Mouse (Mus musculus) spleen, adult 12 weeks (tissue): ENCODE measurements around the gene Mrtfa.
"Not testable (repeated sequence)": the region's sequence is repeated elsewhere in the genome, so short reads cannot be mapped to it uniquely, and the experiment has no call there.

Source experiments
- DNase-seq: peaks from one replicate; pipeline ENCODE4 v3.0.0; 2022; ENCODE audit warnings: low spot score

The Mrtfa gene

DNA sequence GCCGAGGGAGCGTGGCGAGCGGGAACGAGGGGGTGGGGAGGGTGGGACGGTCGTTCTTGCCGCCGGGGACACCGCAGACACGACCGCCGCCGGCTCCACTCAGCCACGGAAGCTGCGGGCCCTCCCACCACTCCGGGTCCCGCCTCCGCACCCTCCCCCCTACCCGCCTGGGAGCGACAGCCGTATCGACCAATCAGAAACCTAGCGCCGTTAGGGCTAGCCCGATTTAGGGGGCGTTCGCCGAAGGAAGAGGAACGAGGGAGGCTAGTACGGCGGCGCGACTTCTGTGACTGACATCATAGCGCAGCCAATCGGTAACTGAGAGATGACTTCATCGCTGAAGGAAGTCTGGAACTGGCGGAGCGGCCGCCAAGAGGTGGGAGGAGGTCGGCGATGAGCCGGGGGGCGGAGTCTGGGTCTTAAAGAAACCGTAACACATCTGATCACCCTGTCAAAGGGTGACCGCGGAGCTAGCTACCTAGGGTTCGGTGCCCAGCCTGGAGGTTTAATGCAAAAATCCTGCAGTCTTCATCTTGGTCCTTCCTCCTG is at the start of gene Mrtfa:
TSS of gene Mrtfa (minus strand) at position 128 of the 549 bp plus-strand sequence.
- peak; percentile 91 for DNase-seq

DNA sequence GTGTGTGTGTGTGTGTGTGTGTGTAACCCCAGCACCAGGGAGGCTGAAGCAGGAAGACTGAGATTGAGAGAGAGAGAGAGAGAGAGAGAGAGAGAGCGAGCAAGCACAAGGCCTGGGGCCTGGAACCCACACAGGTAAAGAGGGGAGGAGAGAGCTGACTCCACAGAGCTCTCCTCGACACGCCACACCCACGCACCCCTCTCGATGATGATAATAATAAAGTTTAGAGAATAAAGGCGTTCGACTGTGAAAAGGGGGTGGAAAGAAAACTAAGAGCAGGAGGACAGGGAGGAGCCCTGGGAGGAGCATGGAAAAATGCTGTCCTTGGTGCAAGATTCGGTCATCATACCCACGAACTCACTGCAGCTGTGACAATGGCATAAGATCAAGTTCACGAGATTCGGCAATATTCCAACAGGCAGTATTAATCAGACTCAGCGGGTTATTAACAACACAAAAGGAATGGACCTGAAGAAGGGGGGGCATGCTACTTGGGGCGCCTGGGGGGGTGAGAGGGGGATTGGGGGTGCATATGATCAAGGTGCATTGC is 49.3 kb upstream of the Mrtfa start:
- DNase-seq: no peak

GRCm38 (mm10) chr15:81239261-81239660 is 48.7 kb upstream of the Mrtfa start:
- no peak for DNase-seq

DNA sequence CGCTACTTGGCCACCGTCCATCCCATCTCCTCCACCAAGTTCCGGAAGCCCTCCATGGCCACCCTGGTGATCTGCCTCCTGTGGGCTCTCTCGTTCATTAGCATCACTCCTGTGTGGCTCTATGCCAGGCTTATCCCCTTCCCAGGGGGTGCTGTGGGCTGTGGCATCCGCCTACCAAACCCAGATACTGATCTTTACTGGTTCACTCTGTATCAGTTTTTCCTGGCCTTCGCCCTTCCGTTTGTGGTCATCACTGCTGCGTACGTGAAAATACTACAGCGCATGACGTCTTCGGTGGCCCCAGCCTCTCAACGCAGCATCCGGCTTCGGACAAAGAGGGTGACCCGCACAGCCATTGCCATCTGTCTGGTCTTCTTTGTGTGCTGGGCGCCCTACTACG is 46.9 kb upstream of the Mrtfa start:
- DNase-seq: no peak

DNA sequence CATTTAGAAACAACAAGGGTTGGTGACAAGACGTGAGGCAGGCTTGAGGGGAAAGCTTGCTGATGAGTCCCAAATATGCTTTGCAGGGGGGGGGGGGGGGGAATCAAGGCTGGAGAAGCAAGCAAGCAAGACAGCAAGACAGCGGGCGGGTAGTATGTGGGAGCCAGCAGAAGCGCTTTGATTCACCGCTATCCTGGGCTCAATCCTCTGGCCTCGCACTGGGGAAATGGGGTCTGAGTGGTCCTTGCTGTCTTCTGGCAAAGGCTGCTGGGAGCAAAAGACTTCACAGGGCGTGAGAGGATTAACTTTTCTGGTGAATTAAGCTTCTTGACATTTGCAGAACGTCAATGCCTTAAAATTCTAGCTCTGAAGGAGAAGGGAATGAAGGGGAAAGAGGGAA is 45.5 kb upstream of the Mrtfa start:
- no peak for DNase-seq

DNA sequence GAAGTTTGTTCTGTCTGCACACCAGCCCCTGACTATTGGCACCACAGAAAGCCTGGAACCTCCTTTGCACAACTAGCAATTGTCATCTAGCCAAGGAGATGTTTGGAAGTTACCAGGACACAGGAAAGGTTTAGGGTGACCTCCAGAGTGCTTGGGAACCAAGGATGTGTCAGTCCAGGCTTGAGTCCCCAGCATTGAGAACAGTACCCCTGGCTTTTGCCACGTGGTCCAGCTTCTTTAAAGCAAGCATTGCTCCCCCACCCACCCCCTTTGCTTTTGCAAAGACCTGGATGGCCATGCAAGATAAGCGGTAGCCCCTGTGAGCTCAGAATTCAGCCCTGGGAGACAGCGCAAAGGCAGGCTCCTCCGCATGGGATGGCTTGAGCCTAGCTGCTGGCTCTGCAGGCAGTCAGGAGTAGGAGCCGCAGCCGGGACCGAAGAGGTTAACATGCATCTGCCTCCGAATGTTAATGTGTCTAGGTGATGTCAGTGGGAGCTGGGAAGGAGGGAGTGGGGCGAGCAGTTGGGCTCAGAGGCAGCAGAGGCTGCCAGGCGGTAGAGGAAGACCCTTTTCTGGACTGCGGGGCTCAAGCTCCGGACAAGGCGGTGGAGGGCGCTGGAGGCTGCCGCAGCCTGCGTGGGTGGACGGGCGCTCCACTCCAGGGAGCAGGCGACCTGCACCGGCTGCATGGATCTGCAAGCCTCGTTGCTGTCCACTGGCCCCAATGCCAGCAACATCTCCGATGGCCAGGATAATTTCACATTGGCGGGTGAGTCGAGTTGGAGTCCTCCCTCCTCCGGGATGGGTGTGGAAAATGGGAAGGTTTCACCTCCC is 44.7 kb upstream of the Mrtfa start, which contains the start of gene Mchr1:
TSS of gene Mchr1 (plus strand) at position 414 of the 835 bp plus-strand sequence.
- DNase-seq: no peak

DNA sequence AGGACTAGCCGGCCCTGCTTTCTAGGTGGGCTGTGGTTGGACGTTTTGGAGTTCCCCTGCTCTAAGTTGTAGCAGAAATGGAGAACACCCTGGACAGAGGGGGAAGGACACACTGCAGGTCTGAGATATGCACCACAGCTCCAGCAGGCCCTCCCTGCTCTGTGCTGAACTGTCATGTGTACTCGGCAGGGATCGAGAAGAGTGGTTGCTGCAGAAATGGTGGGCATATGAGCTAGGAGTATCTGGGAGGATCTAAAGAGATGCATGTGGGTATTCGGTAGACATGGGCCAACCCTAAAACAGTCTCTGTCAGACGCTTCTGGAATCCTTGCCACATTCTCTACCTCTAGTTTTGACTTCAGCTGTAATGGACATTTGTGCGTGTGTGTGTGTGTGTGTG is 40.8 kb upstream of the Mrtfa start:
- DNase-seq: no peak

- no peak for DNase-seq
Measured at GRCm38 (mm10) chr15:81229791-81230190, 39.2 kb upstream of the Mrtfa start.

GRCm38 (mm10) chr15:81228258-81228657 is 37.7 kb upstream of the Mrtfa start:
- no peak for DNase-seq

- no peak for DNase-seq
Measured at GRCm38 (mm10) chr15:81227275-81227674, 36.7 kb upstream of the Mrtfa start.

DNA sequence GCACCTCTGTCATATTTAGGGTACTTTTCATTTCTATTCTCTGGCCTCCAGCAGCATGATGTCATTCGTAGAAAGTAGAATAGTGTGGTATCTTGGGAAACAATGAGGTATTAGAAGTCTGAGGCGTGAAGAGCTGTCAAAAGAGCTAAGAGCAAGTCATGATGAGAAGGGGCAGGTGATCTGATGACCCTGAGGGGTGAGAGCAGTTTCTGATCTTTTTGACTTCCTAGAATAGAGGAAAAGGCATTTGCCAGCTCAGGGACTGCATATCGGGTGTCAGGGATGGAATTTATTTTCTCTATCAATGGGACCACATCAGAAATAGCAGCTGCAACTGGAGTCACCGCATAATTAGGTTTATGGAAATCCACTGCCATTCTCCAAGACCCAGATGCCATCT is 36.2 kb upstream of the Mrtfa start:
- DNase-seq: no peak

- DNase-seq: no peak
Measured at GRCm38 (mm10) chr15:81225732-81226131, 35.2 kb upstream of the Mrtfa start.

GRCm38 (mm10) chr15:81225016-81225415 is 34.5 kb upstream of the Mrtfa start:
- no peak for DNase-seq

DNA sequence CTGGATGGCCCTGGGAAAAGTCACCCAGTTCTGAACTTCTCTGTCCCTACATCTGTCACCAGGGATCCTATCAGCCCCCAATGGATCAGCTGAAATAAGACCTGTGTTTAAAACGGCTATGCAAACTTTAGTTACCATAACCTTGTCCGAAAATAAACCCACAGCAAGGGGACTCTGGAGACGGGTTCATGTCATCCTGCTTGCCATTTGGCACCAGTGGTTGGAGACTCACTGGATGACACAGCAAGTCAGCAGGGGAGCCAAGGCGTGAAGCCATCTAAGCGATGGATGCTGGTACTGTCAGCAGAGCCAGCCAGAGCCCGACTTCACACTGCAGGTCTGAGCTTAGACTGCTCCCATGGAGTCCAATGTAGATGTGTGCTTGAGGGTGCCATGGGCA is 30.9 kb upstream of the Mrtfa start:
- no peak for DNase-seq

DNA sequence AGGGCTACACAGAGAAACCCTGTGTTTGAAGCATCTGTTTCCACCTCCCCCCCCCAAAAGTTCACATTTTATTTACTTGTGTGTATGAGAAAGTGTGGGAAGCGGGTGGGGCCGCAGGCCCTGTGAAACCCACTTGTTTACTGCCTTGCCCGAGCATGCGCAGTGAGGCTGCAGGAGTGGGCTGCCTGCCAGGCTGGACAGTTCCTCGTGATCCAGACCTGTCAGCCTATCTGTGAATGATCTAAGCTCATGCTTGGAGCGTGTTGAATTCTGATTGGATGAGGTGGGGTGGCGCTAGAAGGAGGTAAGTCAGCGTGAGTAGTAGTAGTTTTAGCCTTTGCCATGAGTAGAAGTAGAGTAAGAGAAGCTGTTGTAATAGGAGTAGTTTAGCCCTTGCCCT is 29.5 kb upstream of the Mrtfa start:
- not testable (repeated sequence) for DNase-seq

DNA sequence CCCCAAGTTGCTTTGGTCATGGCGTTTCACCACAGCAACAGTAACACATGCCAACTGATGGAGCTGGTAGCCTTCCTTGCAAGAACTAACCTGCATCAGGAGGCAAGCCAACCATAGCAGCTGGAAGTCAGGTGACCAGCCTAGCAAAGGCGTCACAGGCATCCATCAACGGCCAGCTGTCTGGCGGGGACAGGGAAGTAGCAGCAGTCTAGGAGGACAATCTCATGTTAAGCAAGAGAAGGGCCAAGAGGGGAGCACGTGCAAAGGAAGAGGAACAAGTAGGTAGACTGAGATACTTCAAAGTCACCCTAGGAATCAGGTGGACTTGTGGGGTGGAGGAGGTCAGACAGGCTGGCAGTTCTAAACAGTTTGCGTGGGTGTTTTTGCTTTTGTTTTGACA is 28.5 kb upstream of the Mrtfa start:
- DNase-seq: no peak

DNA sequence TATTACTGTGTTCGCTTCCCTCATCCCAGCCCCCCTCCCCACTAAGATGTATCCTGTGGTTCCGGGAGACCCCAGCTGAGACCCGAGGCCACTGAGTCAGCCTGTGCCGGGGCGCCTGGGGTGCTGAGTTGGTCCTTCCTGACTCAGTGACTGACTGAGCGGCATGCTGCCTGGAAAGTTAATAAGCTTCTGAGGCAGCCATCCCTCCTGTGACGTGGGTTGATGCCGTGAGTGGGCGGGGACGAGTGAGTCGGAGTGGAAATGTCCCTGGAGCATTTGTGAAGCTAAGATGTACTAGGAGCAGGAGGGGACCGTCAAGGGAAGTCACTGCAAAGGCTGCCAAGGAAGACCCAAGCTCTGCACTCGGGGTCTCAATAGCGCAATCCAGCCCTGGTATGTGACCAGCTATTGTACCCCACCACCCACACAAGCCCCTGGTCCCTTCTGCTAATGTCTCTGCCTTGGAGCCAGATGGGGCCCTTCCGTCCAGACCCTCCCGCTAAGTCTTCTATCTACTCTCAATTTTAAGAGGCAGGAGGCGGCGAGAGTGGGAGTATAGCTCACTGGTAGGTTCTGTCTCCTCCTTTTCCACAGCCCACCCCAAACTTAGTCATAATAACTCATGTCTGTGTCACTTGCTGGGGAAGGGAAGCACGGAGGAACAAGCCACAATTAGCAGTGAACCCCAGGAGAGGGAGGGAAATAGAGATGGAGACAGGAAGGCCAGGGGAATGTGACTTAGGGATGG is 26.5 kb upstream of the Mrtfa start:
- DNase-seq: no peak

GRCm38 (mm10) chr15:81212976-81213375 is 22.4 kb upstream of the Mrtfa start:
- DNase-seq: no peak

GRCm38 (mm10) chr15:81210496-81210895 is 19.9 kb upstream of the Mrtfa start:
- DNase-seq: peak; percentile 11

- DNase-seq: no peak
Measured at GRCm38 (mm10) chr15:81202462-81202861, 11.9 kb upstream of the Mrtfa start.

- peak; percentile 45 for DNase-seq
Measured at GRCm38 (mm10) chr15:81199372-81199959, 8.9 kb upstream of the Mrtfa start.

DNA sequence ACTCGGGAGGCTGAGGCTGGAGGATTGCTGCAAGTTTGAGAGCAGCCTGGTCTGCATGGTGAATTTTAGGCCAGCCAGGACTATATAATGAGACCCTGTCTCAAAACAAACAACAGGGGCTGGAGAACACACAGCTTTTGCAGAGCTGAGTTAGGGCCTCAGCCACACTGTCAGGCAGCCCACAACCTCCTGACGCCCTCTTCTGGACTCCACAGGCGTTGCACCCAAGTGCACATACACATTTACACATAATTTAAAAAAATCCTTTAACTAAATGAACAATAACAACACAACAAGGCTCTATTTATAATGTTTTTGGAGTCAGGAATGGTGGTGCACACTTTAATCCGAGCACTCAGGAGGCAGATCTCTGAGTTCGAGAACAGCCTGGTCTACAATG is 7.9 kb upstream of the Mrtfa start:
- no peak for DNase-seq
